Mouse (Mus musculus): Measurements from ENCODE around the gene Apba3. TPM values are rescaled to one million over a fixed set of nuclear protein-coding genes. Genes with fewer than 3 reads are reported as not detected.

The Apba3 gene
- total RNA-seq, 2 experiments from 2014 or later, result 16.7 to 32.6 TPM

Other genes starting within 250 kb of the Apba3 start
Only the 30 nearest of the 33 such genes appear.
- gene Sgta, start 206.8 kb upstream of the Apba3 start, total RNA-seq (2014; fragmentation: Nextera tagmentation), result 59.4 and 61.4 TPM in 2 replicates
- gene Sgta, start 206.8 kb upstream of the Apba3 start, total RNA-seq (2017), result 34.2 and 41.6 TPM in 2 replicates
- 40.7 and 52.0 TPM in 2 replicates for gene Thop1, start 196.9 kb upstream of the Apba3 start, total RNA-seq (2014; fragmentation: Nextera tagmentation)
- 46.0 and 58.3 TPM in 2 replicates for gene Thop1, start 196.9 kb upstream of the Apba3 start, total RNA-seq (2017)
- not detected in 2 replicates for gene Creb3l3, start 168.1 kb upstream of the Apba3 start, total RNA-seq (2014; fragmentation: Nextera tagmentation)
- not detected in 2 replicates for gene Creb3l3, start 168.1 kb upstream of the Apba3 start, total RNA-seq (2017)
- gene Map2k2, start 161.0 kb upstream of the Apba3 start, total RNA-seq (2014; fragmentation: Nextera tagmentation), result 111 and 122 TPM in 2 replicates
- gene Map2k2, start 161.0 kb upstream of the Apba3 start, total RNA-seq (2017), result 38.7 and 50.2 TPM in 2 replicates
- gene Zbtb7a, start 131.7 kb upstream of the Apba3 start, total RNA-seq (2014; fragmentation: Nextera tagmentation), result 33.4 and 34.4 TPM in 2 replicates
- gene Zbtb7a, start 131.7 kb upstream of the Apba3 start, total RNA-seq (2017), result 8.5 and 15.9 TPM in 2 replicates
- gene Pias4, start 99.0 kb upstream of the Apba3 start, total RNA-seq (2014; fragmentation: Nextera tagmentation), result 14.8 and 15.2 TPM in 2 replicates
- gene Pias4, start 99.0 kb upstream of the Apba3 start, total RNA-seq (2017), result 5.4 and 20.8 TPM in 2 replicates
- gene Eef2, start 90.3 kb upstream of the Apba3 start, total RNA-seq (2014; fragmentation: Nextera tagmentation), result 1,282 and 1,455 TPM in 2 replicates
- gene Eef2, start 90.3 kb upstream of the Apba3 start, total RNA-seq (2017), result 1,743 and 1,799 TPM in 2 replicates
- 27.7 and 51.7 TPM in 2 replicates for gene Dapk3, start 84.0 kb upstream of the Apba3 start, total RNA-seq (2014; fragmentation: Nextera tagmentation)
- gene Dapk3, start 84.0 kb upstream of the Apba3 start, total RNA-seq (2017), result 16.2 and 30.9 TPM in 2 replicates
- gene 4930442H23Rik, start 83.1 kb upstream of the Apba3 start, total RNA-seq (2014; fragmentation: Nextera tagmentation), result not detected in 2 replicates
- not detected in 2 replicates for gene 4930442H23Rik, start 83.1 kb upstream of the Apba3 start, total RNA-seq (2017)
- not detected in 2 replicates for gene Nmrk2, start 64.9 kb upstream of the Apba3 start, total RNA-seq (2014; fragmentation: Nextera tagmentation)
- gene Nmrk2, start 64.9 kb upstream of the Apba3 start, total RNA-seq (2017), result not detected in 2 replicates
- gene Atcay, start 36.1 kb upstream of the Apba3 start, total RNA-seq (2014; fragmentation: Nextera tagmentation), result not detected in 2 replicates
- not detected in 2 replicates for gene Atcay, start 36.1 kb upstream of the Apba3 start, total RNA-seq (2017)
- gene Zfr2, start 33.8 kb upstream of the Apba3 start, total RNA-seq (2014; fragmentation: Nextera tagmentation), result 1.1 and 3.5 TPM in 2 replicates
- 0.46 TPM in 1 of 2 replicates, not detected in the other for gene Zfr2, start 33.8 kb upstream of the Apba3 start, total RNA-seq (2017)
- 2.9 and 9.8 TPM in 2 replicates for gene Matk, start 14.0 kb upstream of the Apba3 start, total RNA-seq (2014; fragmentation: Nextera tagmentation)
- gene Matk, start 14.0 kb upstream of the Apba3 start, total RNA-seq (2017), result 5.5 and 5.6 TPM in 2 replicates
- gene Mrpl54, start within 50 bp of the Apba3 start, total RNA-seq (2014; fragmentation: Nextera tagmentation), result 130 and 158 TPM in 2 replicates
- 157 and 212 TPM in 2 replicates for gene Mrpl54, start within 50 bp of the Apba3 start, total RNA-seq (2017)
- 0.81 and 7.3 TPM in 2 replicates for gene Tjp3, start 24.6 kb downstream of the Apba3 start, total RNA-seq (2014; fragmentation: Nextera tagmentation)
- gene Tjp3, start 24.6 kb downstream of the Apba3 start, total RNA-seq (2017), result 1.3 and 2.5 TPM in 2 replicates
- 40.4 and 51.0 TPM in 2 replicates for gene Pip5k1c, start 26.0 kb downstream of the Apba3 start, total RNA-seq (2014; fragmentation: Nextera tagmentation)
- 17.3 and 26.2 TPM in 2 replicates for gene Pip5k1c, start 26.0 kb downstream of the Apba3 start, total RNA-seq (2017)
- gene Cactin, start 54.1 kb downstream of the Apba3 start, total RNA-seq (2014; fragmentation: Nextera tagmentation), result 26.4 and 46.2 TPM in 2 replicates
- gene Cactin, start 54.1 kb downstream of the Apba3 start, total RNA-seq (2017), result 30.4 and 33.4 TPM in 2 replicates
- 0.66 and 2.3 TPM in 2 replicates for gene Tbxa2r, start 61.8 kb downstream of the Apba3 start, total RNA-seq (2014; fragmentation: Nextera tagmentation)
- 0.52 TPM in 1 of 2 replicates, not detected in the other for gene Tbxa2r, start 61.8 kb downstream of the Apba3 start, total RNA-seq (2017)
- gene Gipc3, start 76.3 kb downstream of the Apba3 start, total RNA-seq (2014; fragmentation: Nextera tagmentation), result not detected in 2 replicates
- not detected in 2 replicates for gene Gipc3, start 76.3 kb downstream of the Apba3 start, total RNA-seq (2017)
- 25.7 and 37.6 TPM in 2 replicates for gene Hmg20b, start 83.5 kb downstream of the Apba3 start, total RNA-seq (2014; fragmentation: Nextera tagmentation)
- 44.2 and 61.1 TPM in 2 replicates for gene Hmg20b, start 83.5 kb downstream of the Apba3 start, total RNA-seq (2017)
- gene Mfsd12, start 90.5 kb downstream of the Apba3 start, total RNA-seq (2014; fragmentation: Nextera tagmentation), result 15.7 and 16.4 TPM in 2 replicates
- 13.9 and 14.1 TPM in 2 replicates for gene Mfsd12, start 90.5 kb downstream of the Apba3 start, total RNA-seq (2017)
- 0.70 TPM in 1 of 2 replicates, not detected in the other for gene 4930404N11Rik, start 98.9 kb downstream of the Apba3 start, total RNA-seq (2014; fragmentation: Nextera tagmentation)
- 1.9 TPM in 1 of 2 replicates, not detected in the other for gene 4930404N11Rik, start 98.9 kb downstream of the Apba3 start, total RNA-seq (2017)
- gene Fzr1, start 111.6 kb downstream of the Apba3 start, total RNA-seq (2014; fragmentation: Nextera tagmentation), result 28.5 and 50.0 TPM in 2 replicates
- gene Fzr1, start 111.6 kb downstream of the Apba3 start, total RNA-seq (2017), result 12.2 and 14.9 TPM in 2 replicates
- gene Dohh, start 117.5 kb downstream of the Apba3 start, total RNA-seq (2014; fragmentation: Nextera tagmentation), result 12.3 and 31.4 TPM in 2 replicates
- gene Dohh, start 117.5 kb downstream of the Apba3 start, total RNA-seq (2017), result 31.2 and 37.8 TPM in 2 replicates
- gene Gm48551, start 117.5 kb downstream of the Apba3 start, total RNA-seq (2014; fragmentation: Nextera tagmentation), result 1.2 and 6.3 TPM in 2 replicates
- gene Gm48551, start 117.5 kb downstream of the Apba3 start, total RNA-seq (2017), result 0.11 and 2.6 TPM in 2 replicates
- 4.0 TPM in 1 of 2 replicates, not detected in the other for gene Gm48552, start 122.0 kb downstream of the Apba3 start, total RNA-seq (2014; fragmentation: Nextera tagmentation)
- gene Gm48552, start 122.0 kb downstream of the Apba3 start, total RNA-seq (2017), result not detected in 2 replicates
- 7.7 and 12.8 TPM in 2 replicates for gene Smim24, start 126.1 kb downstream of the Apba3 start, total RNA-seq (2014; fragmentation: Nextera tagmentation)
- gene Smim24, start 126.1 kb downstream of the Apba3 start, total RNA-seq (2017), result 7.4 and 7.5 TPM in 2 replicates
- 10.6 and 15.9 TPM in 2 replicates for gene Nfic, start 188.7 kb downstream of the Apba3 start, total RNA-seq (2014; fragmentation: Nextera tagmentation)
- 3.0 and 3.4 TPM in 2 replicates for gene Nfic, start 188.7 kb downstream of the Apba3 start, total RNA-seq (2017)
- 0.32 TPM in 1 of 2 replicates, not detected in the other for gene Celf5, start 215.7 kb downstream of the Apba3 start, total RNA-seq (2014; fragmentation: Nextera tagmentation)
- gene Celf5, start 215.7 kb downstream of the Apba3 start, total RNA-seq (2017), result 0.38 TPM in 1 of 2 replicates, not detected in the other
- 91.4 and 117 TPM in 2 replicates for gene Ncln, start 229.4 kb downstream of the Apba3 start, total RNA-seq (2014; fragmentation: Nextera tagmentation)
- 42.4 and 71.2 TPM in 2 replicates for gene Ncln, start 229.4 kb downstream of the Apba3 start, total RNA-seq (2017)

Data from megakaryocyte-erythroid progenitor cell, adult 5-6 weeks (primary cell).